Mouse (Mus musculus) neutrophil, adult 65 days (primary cell): ENCODE data around the gene Tbl3. TPM values are rescaled to one million over a fixed set of nuclear protein-coding genes. Genes with fewer than 3 reads are reported as not detected.

Source experiments
- total RNA-seq: library from RNA; stranded (reverse); gene quantifications from 2 replicates; pipeline ENCODE4 v1.2.4, GENCODE M21; 2023

Gene Tbl3
- 9.5 and 12.4 TPM in 2 replicates for total RNA-seq

DNA sequence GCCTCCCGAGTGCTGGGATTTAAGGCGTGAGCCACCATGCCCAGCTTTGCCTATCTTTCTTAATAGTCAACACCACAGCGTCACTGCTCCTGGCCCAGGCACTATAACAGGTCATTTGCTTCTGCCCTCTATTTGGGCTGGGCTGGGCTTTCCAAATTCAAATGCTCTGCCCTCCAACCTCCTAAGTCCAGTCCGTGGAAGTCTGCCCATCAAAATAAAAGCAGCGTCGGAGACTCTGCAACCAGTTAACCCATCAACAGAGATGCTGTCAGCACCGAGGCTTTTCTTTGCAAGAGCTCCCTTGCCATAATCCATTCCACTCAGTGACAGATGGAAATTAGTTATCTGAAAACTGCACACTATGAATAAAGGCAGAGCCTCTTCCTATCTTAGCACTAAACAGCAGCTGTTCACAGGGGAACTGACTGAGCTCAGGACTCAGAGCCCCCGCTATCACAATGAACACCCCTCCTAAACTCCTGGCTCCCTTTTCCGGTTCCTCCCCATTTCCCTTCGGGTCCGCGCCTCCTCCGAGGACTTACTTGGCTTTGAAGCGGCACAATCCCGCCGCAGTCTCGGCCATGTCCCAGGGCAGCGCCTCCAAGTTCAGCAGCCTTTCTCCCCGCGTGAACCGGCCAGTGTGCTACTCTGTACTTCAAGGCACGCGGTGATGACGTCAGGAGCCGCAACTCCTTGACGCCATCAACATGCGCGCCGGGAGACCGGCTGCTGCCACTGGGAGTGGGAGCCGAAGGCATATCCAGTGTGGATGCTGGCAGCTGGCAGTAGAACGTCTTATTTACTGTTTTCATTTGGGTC is at the start of gene Tbl3:
Tbl3 (minus strand) TSS at position 679 of the 819 bp plus-strand sequence.

DNA sequence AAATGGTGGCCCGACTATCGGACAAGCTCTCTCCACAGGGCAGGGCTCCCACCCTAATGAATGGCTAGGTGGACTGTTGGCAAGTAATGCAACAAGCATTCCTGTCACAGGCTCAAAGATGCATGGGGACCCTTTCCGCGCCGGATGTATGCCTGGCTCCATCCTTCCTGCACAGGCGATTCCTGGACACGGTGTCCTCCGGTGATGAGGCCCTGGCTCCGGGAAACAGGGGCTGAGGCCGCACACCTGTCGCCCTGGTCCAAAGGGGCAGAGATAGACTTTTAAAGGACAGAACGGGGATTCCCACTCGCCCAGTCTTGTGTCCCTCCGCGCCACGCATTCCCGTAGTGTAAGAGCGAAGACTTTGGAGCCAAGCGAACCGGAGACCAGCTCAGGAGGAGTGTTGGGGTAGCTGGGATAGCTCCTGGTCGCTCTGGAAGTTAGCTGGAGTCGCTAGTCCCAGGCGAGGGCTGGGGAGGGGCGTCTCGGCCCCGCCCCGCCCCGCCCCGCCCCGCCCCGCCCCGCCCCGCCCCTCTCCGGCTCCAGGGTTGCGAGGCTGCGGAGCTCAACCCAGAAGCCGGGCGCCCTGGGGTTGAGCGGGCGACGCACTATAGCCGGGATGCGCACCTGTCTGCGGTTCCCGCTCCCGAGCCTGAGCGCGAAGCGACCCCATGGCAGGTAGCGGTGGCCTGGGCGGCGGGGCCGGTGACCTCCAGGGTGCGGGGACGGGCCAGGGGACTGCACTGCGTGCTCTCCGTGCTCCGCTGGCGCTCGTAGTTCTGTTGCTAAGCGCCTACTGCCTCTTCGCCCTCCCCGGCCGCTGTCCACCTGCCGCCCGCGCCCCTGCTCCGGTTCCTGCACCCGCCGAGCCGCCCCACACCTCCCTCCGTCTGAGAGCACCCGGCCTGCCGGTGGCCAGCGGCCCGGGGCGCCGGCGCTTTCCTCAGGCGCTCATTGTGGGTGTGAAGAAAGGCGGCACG is 45.2 kb upstream of the Tbl3 start, which contains the start of gene Hs3st6:
Hs3st6 (plus strand) TSS at position 574 of the 980 bp plus-strand sequence.

GRCm38 (mm10) chr17:24736330-24737051 is 29.0 kb upstream of the Tbl3 start, which contains the start of gene Msrb1:
TSS of gene Msrb1 (plus strand) at chr17:24736642.

GRCm38 (mm10) chr17:24727618-24728017 is 20.2 kb upstream of the Tbl3 start, which contains the start of gene Rpl3l:
TSS of gene Rpl3l (plus strand) at chr17:24727820.

DNA sequence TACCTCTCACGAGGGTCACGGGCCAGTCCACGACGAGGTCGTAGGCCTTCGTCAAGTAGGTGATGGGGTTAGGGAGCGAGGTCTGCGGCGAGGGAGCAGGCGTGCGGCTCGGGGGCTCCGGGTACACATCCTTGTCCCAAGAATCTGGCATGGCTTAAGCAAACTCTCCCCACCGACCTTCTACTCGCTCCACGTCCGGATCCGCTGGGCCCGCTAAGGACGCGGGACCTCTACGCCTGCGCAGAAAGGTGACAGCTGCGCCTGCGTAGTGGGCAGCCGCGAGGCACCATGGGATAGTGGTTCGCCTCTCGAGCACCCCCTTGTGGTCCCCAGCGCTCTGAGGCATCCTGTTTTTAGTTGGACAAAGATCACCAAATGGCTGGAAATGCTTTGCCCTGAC is 16.7 kb upstream of the Tbl3 start, which contains the start of gene Ndufb10:
Ndufb10 (minus strand) TSS at position 295 of the 400 bp plus-strand sequence.

DNA sequence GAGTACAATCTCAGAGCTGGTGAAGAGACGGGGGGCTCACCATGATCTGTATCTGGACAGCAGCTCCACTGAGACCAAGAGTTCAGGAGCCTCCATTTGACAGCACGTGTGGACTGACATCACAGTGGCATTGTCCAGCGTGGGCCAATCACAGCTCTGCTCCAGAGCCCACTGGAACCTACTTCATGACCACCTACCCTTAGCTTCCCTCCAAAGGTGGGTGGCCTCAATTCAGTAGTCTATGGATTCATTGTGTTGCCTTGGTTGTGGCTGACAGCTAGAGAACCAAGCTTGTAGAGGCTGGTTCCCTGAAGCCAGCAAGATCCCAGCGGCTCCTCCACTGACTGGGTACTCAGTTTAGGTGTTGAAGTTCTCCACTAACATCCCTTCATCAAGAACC is 10.5 kb upstream of the Tbl3 start, which contains the start of the genes Rnf151 and Rps2:
Rnf151 (minus strand) TSS at position 121 of the 400 bp plus-strand sequence.
Rps2 (plus strand) TSS at position 174 of the 400 bp plus-strand sequence.

DNA sequence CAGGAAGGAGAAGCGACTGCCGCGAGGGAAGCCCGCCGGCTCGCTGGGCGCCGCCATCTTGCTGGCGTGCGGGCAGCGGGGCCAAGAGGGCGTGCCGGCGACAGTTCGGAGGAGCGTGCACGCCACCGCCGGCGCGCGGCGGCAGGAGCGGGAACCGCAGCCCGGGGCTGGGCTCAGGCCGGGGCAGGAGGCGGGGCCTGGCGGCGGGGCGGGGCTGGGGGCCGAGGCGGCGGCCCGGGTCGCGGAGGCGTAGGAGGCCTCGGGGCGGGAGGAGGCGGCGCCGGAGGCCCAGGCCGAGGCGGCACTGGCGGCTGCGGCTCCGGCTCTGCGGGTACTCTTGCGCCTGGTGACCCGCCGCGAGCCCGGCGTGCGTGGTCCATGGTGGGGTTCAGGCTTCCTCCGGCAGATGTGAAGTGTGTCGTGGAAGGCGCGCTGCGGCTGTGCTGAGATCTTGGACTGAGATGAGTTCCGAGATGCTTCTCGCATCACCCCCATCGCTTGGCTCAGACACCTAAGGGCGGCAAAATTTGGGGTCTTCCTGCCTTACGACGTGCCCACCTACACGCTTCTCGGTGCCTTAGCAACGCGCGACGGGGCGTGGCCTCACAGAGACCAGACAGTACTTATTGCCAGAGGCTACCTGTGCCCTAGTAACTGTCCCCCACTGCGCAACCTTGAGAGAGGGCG is 11.3 kb downstream of the Tbl3 start, which contains the start of the genes Gfer and Noxo1:
Gfer (minus strand) TSS at position 146 of the 687 bp plus-strand sequence.
Noxo1 (plus strand) TSS at position 224 of the 687 bp plus-strand sequence.

GRCm38 (mm10) chr17:24689251-24690081 is 18.0 kb downstream of the Tbl3 start, which contains the start of gene Syngr3:
TSS of gene Syngr3 (minus strand) at chr17:24689955.

DNA sequence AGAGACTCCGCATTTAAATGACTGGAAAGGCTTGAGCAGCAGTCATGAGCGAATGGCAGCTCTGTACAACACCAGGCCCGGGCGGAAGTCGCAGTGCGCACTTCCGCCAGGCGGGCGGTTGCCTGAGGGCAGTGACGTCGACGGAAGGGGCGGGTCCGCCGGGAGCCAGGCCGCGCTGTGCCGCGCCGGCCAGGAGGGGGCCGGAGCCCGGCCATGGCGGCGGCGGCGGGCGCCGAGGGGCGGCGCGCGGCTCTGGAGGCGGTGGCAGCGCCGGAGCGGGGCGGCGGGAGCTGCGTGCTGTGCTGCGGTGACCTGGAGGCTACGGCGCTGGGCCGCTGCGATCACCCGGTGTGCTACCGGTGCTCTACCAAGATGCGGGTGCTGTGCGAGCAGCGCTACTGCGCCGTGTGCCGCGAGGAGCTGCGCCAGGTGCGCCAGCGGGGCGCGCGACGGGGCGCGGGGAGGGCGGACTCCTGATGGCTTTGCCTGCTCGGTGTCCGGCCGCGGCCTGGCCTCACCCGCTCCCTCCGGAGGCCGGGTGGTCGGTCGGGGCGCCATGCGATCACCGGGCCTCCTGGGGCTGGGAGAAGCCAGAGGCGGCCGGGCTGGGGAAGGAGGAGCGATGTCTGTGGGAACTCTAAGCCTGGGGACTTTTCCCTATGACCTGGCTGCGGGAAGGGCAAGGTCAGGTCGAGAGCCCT is 37.8 kb downstream of the Tbl3 start, which contains the start of gene Zfp598:
Zfp598 (plus strand) TSS at position 143 of the 701 bp plus-strand sequence.

GRCm38 (mm10) chr17:24658017-24658758 is 49.3 kb downstream of the Tbl3 start, which contains the start of gene Npw:
TSS of gene Npw (minus strand) at chr17:24658457.

DNA sequence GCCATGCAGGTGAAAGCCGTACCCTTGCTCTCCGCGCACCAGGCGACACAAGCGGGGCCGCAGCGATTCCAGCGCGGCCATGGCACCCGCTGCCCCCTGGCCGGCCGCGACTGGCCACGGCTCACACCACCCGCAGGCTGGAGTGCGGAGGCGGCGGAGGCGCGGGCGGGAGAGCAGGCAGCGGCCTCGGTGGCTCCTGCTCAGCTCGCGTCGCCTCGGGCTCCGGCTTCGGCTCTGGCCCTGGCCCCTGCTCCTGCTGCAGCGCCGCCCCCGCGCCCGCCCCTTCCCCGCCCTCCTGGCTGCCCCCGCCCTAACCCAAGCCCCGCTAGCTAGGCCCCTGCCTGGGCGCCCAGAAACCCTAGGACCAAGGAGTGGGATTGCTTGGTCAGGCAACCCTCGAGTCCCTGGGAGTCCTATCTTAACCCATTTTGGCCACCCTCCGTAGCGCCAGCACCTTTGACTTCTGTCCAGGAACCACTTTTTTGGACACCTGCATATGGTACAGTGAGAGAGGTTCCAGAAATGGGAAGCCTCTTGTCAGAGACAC is 57.3 kb downstream of the Tbl3 start, which contains the start of gene Slc9a3r2:
Slc9a3r2 (minus strand) TSS at position 258 of the 547 bp plus-strand sequence.

Other genes with a start within 250 kb of the Tbl3 start
- gene E4f1, start 237.3 kb downstream of the Tbl3 start, total RNA-seq, result 40.1 and 46.7 TPM in 2 replicates
- gene Pgp, start 237.3 kb downstream of the Tbl3 start, total RNA-seq, result 21.5 and 26.4 TPM in 2 replicates
- 0.98 TPM in 1 of 2 replicates, not detected in the other for gene Bricd5, start 233.8 kb downstream of the Tbl3 start, total RNA-seq
- gene Mlst8, start 228.6 kb downstream of the Tbl3 start, total RNA-seq, result 35.2 and 41.1 TPM in 2 replicates
- gene Caskin1, start 219.1 kb downstream of the Tbl3 start, total RNA-seq, result not detected in 2 replicates
- gene Traf7, start 179.7 kb downstream of the Tbl3 start, total RNA-seq, result 123 and 145 TPM in 2 replicates
- gene Rab26, start 173.4 kb downstream of the Tbl3 start, total RNA-seq, result 0.38 TPM in 1 of 2 replicates, not detected in the other
- gene Pkd1, start 157.8 kb downstream of the Tbl3 start, total RNA-seq, result 15.6 and 23.9 TPM in 2 replicates
- 41.1 and 43.3 TPM in 2 replicates for gene Tsc2, start 75.0 kb downstream of the Tbl3 start, total RNA-seq
- 0.88 and 1.5 TPM in 2 replicates for gene Nthl1, start 75.0 kb downstream of the Tbl3 start, total RNA-seq
- gene Slc9a3r2, start 57.3 kb downstream of the Tbl3 start, total RNA-seq, result 3.0 and 3.3 TPM in 2 replicates
- gene Npw, start 49.2 kb downstream of the Tbl3 start, total RNA-seq, result not detected in 2 replicates
- gene Zfp598, start 38.0 kb downstream of the Tbl3 start, total RNA-seq, result 21.0 and 25.1 TPM in 2 replicates
- not detected in 2 replicates for gene Syngr3, start 17.7 kb downstream of the Tbl3 start, total RNA-seq
- gene Gfer, start 11.5 kb downstream of the Tbl3 start, total RNA-seq, result 3.9 and 4.5 TPM in 2 replicates
- gene Noxo1, start 11.4 kb downstream of the Tbl3 start, total RNA-seq, result 0.57 and 1.5 TPM in 2 replicates
- not detected in 2 replicates for gene Rnf151, start 10.4 kb upstream of the Tbl3 start, total RNA-seq
- 399 and 442 TPM in 2 replicates for gene Rps2, start 10.5 kb upstream of the Tbl3 start, total RNA-seq
- 61.5 and 73.8 TPM in 2 replicates for gene Ndufb10, start 16.8 kb upstream of the Tbl3 start, total RNA-seq
- gene Rpl3l, start 20.2 kb upstream of the Tbl3 start, total RNA-seq, result 1.9 and 2.1 TPM in 2 replicates
- 1,300 and 1,322 TPM in 2 replicates for gene Msrb1, start 29.0 kb upstream of the Tbl3 start, total RNA-seq
- 0.51 and 0.70 TPM in 2 replicates for gene Hs3st6, start 45.3 kb upstream of the Tbl3 start, total RNA-seq
- not detected in 2 replicates for gene Meiob, start 96.6 kb upstream of the Tbl3 start, total RNA-seq
- gene Hagh, start 132.5 kb upstream of the Tbl3 start, total RNA-seq, result 34.8 and 35.3 TPM in 2 replicates
- 1.5 and 2.2 TPM in 2 replicates for gene Fahd1, start 142.7 kb upstream of the Tbl3 start, total RNA-seq
- 0.32 and 0.36 TPM in 2 replicates for gene Igfals, start 158.3 kb upstream of the Tbl3 start, total RNA-seq
- gene Nubp2, start 178.7 kb upstream of the Tbl3 start, total RNA-seq, result 51.2 and 59.0 TPM in 2 replicates
- gene Spsb3, start 179.0 kb upstream of the Tbl3 start, total RNA-seq, result 25.3 and 35.4 TPM in 2 replicates
- 10.1 and 11.6 TPM in 2 replicates for gene Eme2, start 187.4 kb upstream of the Tbl3 start, total RNA-seq
- 12.9 and 15.4 TPM in 2 replicates for gene Mrps34, start 187.5 kb upstream of the Tbl3 start, total RNA-seq
- 15.7 and 16.5 TPM in 2 replicates for gene Nme3, start 188.8 kb upstream of the Tbl3 start, total RNA-seq
- 70.4 and 91.3 TPM in 2 replicates for gene Mapk8ip3, start 229.3 kb upstream of the Tbl3 start, total RNA-seq